Mouse (Mus musculus) limb, embryonic 11.5 days (tissue): ENCODE data around the gene Slc15a4. TPM values are rescaled to one million over a fixed set of nuclear protein-coding genes. Genes with fewer than 3 reads are reported as not detected.

ENCODE experiments used
- ATAC-seq: fragments of 200-750 bp; cut with Nextera tagmentation; 2 replicates; pipeline ENCODE4 v1.8.0; 2017; ENCODE audit warnings: low read depth; ENCODE audit not compliant: insufficient number of reproducible peaks, low FRiP score, low TSS enrichment
- DNase-seq: peaks from one replicate; pipeline ENCODE4 v3.0.0-alpha.2; 2015; ENCODE audit warnings: low spot score
- H3K27ac ChIP-seq: fragments of 300-500 bp; sonication (generic); replicated peaks from 2 replicates; pipeline ENCODE4 v1.5.1; 2014; ENCODE audit warnings: low read depth, mild to moderate bottlenecking, low read length
- H3K27me3 ChIP-seq: fragments of 300-500 bp; sonication (generic); 2 replicates; pipeline ENCODE4 v1.6.1; 2014; ENCODE audit warnings: mild to moderate bottlenecking, low read length, mixed read lengths; ENCODE audit not compliant: control insufficient read depth, insufficient read depth
- H3K36me3 ChIP-seq: fragments of 300-500 bp; sonication (generic); 2 replicates; pipeline ENCODE4 v1.6.1; 2014; ENCODE audit warnings: mild to moderate bottlenecking, low read length, moderate library complexity, mixed read lengths; ENCODE audit not compliant: control insufficient read depth, insufficient read depth
- H3K4me1 ChIP-seq: fragments of 300-500 bp; sonication (generic); 2 replicates; pipeline ENCODE4 v1.6.1; 2014; ENCODE audit warnings: low read length, mixed read lengths; ENCODE audit not compliant: control insufficient read depth, insufficient read depth
- H3K4me2 ChIP-seq: fragments of 300-500 bp; sonication (generic); 2 replicates; pipeline ENCODE4 v1.6.1; 2014; ENCODE audit warnings: low read depth, mild to moderate bottlenecking, moderate library complexity; ENCODE audit not compliant: severe bottlenecking
- H3K4me3 ChIP-seq: fragments of 300-500 bp; sonication (generic); 2 replicates; pipeline ENCODE4 v1.5.1; 2014; ENCODE audit warnings: low read depth, low read length
- H3K9ac ChIP-seq: fragments of 300-500 bp; sonication (generic); 2 replicates; pipeline ENCODE4 v1.6.1; 2014; ENCODE audit warnings: mild to moderate bottlenecking, low read length
- H3K9me3 ChIP-seq: fragments of 300-500 bp; sonication (generic); 2 replicates; pipeline ENCODE4 v1.6.1; 2016; ENCODE audit warnings: low read length; ENCODE audit not compliant: control insufficient read depth
- WGBS: fragments of 180-500 bp; shearing (Covaris S2); extraction: QIAGEN DNeasy Blood & Tissue Kit; methylation state at CpG from one replicate; pipeline ENCODE4 v1.1.7; 2014; 5-methylcytosine and 5-hydroxymethylcytosine counted together
- polyA plus RNA-seq: library from polyadenylated mRNA; unstranded; fragments of >200 nt; fragmentation: Nextera tagmentation; extraction: Ambion mirVana; gene quantifications from 2 replicates; pipeline ENCODE4 v1.2.1, GENCODE M21; 2014

The Slc15a4 gene
- polyA plus RNA-seq, 1 experiment from 2014 or later, result 22.4 TPM

DNA sequence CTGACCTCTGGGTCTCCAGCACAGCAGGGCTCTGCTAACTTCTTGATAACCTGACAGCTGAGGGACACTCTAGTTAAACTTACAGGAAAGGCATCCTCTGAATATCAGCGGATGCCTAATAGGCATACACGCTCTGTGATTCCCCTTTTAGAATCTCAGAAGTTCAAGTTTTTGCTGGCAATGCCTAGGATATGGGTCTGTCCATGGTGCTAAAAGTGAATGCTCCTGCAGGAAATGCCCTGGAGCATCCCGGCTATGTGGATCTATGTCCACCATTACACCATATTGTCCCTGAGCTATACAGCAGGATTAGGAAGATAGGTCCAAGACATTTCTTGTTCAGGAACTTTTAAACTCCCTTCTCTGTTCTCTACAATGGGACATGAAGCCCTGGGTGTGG is 71.6 kb downstream of the Slc15a4 start:
- Histone ChIP-seq H3K9ac (no peak overlapping the region), H3K36me3 (no peaks in the 10 kb centered on the region; the same call in 1 of the 2 replicates), H3K9me3 (no peaks in the 10 kb centered on the region), H3K4me3 (no peak overlapping the region), H3K4me1 (no peaks in the 10 kb centered on the region), H3K4me2 (no peak overlapping the region), H3K27ac (no peak overlapping the region), H3K27me3 (no peaks in the 10 kb centered on the region)
- ATAC-seq, result no peak
- WGBS, result 87% methylated on average over 3 of the region's 3 CpGs
- DNase-seq, result no peak

GRCm38 (mm10) chr5:127548136-127548535 is 84.6 kb downstream of the Slc15a4 start:
- Histone ChIP-seq H3K4me3 (no peak overlapping the region), H3K36me3 (no peaks in the 10 kb centered on the region; the same call in 1 of the 2 replicates), H3K9me3 (no peaks in the 10 kb centered on the region), H3K4me1 (no peaks in the 10 kb centered on the region), H3K27ac (no peak overlapping the region), H3K9ac (no peak overlapping the region), H3K4me2 (no peak overlapping the region), H3K27me3 (no peaks in the 10 kb centered on the region)
- ATAC-seq, result no peak
- WGBS, result 80% methylated on average over 2 of the region's 2 CpGs
- no peak for DNase-seq

- 89% methylated on average over 5 of the region's 5 CpGs for WGBS
- Histone ChIP-seq H3K27ac (no peak overlapping the region), H3K9me3 (no peaks in the 10 kb centered on the region), H3K9ac (no peak overlapping the region), H3K36me3 (no peaks in the 10 kb centered on the region), H3K4me2 (no peak overlapping the region), H3K4me3 (no peak overlapping the region), H3K4me1 (no peaks in the 10 kb centered on the region), H3K27me3 (no peaks in the 10 kb centered on the region)
- DNase-seq, result no peak
- ATAC-seq, result no peak
Observed at GRCm38 (mm10) chr5:127546585-127546991, 86.1 kb downstream of the Slc15a4 start.

Other genes with a start within 250 kb of the Slc15a4 start
- gene Glt1d1, start 635 bp downstream of the Slc15a4 start, polyA plus RNA-seq, result 0.33 and 1.2 TPM in 2 replicates